Mouse (Mus musculus) ovary, postnatal 36 days (tissue): ENCODE measurements around the gene Myo6.

Source experiments
- DNase-seq: peaks from one replicate; pipeline ENCODE4 v3.0.0; 2022; ENCODE audit warnings: low spot score, mixed read lengths

The Myo6 gene

DNA sequence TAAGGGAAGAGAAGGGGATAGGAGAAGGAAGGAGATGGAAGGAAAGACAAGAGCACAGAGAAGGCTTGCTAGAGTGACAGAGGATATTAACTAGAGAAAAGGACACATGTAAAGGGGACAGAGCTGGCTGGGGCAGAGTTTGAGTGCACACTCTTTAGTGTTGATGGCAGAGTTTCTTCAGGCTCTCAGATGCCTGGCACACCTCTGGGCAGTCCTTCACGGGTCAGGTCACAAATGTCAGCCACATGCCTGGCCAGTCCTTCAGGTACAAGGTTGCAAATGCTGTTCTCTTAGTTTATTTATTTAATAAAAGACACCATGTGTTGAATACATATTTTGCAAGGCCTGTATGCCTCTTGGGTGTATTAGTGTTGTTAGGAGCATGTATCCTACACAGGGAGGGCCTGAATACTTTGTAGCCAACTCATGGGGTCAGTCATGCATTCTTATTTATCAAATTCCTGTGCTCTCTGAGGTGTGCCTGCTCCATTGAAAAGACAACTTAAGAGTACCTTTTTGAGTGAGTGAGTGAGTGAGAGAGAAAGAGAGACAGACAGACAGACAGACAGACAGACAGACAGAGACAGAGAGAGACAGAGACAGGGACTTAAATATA is 72.5 kb downstream of the Myo6 start:
- no peak for DNase-seq

DNA sequence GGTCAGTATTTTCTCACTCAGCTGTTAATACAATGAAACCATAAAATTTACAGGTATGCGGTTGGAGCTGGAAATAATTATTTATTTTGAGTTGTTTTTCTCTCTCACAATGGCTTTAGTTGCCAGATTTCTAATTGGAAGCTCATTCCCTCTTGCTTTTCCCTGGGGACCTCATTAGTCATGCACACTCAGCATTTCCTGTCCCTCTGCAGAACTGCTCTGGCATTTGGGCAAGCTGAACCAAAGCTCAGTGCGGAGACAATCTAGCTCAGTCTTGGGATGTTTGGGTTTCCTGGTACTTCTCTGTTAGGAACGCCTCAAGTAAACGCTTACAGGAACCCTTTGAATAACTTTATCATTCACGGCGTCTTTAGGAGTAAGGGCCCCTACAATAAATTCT is 76.9 kb downstream of the Myo6 start:
- DNase-seq, result no peak

DNA sequence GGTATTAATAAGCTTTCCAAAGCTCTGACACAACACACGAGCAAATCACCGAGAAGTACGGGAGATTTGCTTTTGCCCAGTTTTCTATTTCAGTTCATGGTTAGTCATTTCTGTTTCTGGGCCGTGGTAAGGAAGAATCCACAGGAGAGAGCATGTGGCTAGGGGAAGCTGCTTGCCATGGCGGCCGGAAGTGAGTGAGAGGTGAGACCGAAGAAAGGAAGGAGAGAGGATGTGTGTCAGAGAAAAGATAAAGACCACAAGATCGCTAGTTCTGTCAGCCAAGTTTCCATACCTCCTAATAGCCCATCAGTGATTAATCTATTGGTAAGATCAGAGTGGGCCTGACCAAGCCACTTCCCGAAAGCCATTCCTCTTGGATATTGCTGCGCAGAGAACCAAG is 87.3 kb downstream of the Myo6 start:
- no peak for DNase-seq

DNA sequence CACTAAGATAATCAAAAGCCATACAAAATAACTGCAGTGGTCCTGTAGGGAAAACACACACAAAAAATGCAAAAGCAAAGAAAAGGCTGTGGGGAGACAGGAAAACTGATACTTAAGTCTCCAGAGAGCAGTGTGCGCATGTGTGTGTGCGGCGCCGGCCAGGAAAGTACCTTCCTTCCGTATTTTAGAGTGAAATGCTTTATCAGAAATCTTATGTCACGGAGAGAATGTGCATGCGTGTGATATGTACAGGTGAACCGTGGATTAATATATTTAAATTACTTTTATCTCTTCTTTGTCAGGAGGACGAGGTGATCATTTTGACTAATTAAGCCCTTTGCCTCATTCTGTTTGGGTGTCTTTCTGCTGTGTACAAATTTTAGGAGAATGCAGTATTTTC is 88.4 kb downstream of the Myo6 start:
- no peak for DNase-seq

DNA sequence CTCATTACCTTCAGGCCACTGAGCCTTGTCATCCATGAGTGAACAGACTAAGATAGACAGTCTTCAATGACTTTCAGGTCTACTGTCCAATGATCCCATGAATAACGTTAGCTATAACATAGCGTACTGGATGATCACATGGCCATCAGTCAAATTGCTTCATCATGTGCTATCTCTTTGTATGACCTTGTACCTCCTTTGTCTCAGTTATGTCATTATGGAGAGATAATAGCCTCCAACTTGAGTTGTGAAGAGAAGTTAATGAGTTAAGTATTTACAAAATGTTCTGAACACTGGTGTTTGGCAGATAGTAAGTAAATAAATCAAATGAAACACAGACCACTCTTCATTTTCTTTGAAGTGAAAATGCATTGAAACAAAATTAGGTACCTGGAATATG is 91.7 kb downstream of the Myo6 start:
- DNase-seq, result no peak

DNA sequence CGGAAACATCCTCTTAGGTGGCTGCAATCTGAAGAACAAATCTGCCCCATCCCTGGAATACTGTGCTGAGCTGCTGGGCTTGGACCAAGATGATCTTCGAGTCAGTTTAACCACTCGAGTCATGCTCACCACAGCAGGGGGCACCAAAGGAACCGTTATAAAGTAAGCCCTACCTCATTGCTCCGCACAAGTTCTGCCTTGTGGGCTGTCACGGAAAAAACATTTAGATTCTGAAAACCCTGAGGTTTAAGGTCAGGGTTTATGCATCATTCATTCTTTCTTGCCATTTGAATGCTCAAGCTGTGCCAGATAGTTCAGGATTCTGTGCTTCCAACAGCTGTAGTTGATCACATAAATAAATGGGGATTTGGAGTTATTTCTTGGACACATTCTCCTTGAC is 93.6 kb downstream of the Myo6 start:
- no peak for DNase-seq

DNA sequence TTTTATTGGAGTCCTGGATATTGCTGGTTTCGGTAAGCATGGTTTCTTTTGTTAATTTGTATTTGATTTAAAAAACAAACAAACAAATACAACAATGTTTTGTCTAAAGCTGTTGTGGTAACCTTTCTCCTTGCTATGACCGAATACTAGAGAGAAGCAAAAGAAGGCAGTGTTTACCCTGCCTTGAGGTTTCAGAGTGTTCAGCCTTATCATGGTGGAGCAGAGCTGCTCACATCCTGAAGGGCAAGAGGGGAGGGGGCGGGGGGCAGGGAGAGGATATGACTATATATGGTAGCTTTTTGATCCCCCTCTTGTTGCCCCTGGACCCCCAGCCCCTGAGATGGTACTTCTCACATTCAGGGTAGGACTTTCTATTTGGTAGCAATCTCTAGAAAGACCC is 96.1 kb downstream of the Myo6 start:
- DNase-seq, result no peak

DNA sequence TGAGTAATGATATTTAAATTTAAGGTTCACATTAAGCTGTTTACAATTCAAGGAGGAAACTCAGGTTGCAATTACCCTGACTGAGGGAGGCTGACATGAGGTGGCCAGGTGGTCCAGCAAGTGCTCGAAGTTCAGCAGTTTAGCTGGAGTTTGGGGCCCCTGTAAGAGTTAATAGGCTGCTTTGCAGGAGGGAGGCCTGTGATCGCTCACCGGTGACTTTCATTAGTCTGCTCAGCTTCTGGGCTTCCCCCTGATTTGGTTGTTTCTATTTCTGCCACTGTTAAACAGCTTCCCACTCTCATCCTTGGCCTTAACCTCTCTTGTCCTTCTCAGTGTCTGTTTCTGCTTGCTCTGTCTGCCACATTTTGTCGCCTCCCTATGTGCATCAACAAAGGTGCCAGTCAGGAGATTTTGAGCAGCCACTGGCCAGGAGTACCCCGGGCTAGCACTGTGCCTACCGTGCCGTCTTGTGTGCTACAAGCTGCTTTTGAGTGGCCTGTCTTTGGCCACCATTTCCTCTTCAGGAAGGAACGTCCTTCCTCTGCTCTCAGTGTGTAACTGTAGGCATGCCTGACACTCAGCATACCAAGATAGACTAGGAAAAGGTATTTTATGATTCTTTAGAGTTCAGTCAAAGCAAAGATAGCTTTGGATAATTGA is 97.7 kb downstream of the Myo6 start:
- no peak for DNase-seq

DNA sequence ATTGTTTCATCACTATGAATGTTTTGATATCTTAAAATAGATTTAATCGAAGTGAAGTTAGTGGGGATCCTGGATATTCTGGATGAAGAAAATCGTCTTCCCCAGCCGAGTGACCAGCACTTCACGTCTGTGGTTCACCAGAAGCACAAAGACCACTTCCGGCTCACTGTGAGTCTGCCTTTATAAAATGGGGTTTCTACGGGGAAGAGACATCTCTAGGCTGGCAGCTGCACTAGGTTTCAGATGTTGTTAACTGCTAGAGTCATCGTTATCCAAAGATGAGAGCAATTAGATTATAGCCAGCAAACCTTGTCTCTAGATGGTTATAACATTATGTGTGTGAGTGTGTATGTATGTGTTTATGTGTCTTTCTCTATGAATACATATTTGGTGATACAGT is 101.3 kb downstream of the Myo6 start:
- DNase-seq, result no peak

DNA sequence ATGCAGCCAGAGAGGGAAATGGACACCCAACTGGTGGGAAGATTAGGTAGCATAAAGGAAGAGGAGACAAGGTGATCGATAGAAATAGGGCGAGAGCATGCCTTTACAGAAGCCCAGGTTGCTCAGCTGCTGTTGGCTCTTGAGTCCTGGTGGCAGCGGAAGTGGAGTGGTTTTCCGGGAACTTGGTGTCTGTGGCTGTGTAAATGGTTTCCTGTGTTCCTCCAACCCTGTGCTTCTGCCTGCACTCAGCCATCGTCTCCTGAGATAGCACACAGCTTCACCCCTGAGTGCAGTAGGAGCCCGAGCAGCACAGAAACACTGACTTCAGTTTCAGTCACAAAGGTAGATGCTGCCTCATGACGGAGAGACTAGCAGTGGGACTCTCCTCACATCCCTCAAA is 101.7 kb downstream of the Myo6 start:
- no peak for DNase-seq

DNA sequence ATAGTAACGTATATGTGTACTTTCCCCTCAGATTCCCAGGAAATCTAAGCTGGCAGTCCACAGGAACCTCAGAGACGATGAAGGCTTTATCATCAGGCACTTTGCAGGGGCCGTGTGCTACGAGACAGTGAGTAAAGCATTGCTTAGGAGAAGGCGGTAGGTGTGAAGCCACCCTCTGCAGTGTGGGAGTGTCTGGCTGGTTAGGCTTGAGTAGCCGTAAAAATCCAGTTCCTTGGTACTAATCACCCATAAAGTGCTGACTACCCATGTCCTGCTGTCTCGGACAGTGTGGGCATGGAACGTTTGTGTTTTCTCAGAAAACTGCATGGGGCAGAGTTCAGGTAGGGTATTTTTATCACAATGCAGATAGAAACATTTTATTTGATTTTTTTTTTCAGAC is 104.8 kb downstream of the Myo6 start:
- no peak for DNase-seq

DNA sequence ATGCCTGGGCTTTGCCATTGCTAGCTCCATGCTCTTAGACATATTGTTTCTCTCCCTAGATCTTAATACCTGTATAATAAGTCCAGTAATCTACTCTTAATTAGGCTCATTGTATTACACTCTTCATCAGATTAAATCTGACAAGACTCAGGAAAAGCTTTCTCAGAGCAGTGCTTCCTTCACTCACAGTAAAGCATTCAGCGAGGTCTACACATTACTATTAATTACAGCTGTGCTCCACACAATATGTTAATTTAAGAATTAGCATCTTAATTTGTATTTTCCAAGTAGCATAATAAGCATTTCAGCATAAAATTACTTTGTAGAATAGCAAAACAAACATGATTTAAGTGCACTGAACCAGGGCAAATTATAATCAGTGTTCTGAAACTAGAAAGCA is 108.1 kb downstream of the Myo6 start:
- DNase-seq, result no peak

DNA sequence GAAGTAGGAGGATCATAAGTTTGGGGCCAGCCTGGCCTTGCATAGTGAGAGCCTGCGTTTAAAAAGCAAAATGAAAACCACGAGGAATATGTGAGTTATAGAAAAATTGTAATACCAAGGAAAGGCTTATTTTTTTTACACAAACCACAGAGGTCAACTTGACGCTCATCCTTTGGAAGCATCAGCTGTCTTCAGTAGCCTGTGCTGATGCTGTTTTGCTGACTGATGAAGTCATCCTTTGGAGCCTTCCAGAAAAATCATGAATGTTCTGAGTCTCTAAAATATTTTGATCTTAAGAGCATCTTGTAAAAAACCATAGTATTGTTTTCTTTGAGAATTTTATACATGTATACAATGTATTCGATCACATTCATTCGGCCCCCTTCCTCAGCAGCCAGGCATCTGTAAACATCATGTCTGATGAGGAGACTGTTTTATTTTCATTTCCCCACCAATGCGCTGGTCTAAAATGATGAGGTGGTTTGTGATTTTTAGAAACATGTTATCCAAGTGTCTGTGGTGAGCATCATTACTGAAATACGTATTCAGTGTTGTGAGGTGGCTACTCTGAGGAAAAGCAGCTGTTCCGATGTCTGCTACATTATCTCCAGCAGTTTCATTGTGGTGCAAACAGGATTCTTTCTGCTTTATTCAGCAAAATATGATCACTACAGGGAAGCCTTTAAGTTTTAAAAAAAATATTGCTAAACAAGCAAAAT is 110.4 kb downstream of the Myo6 start:
- DNase-seq, result no peak

DNA sequence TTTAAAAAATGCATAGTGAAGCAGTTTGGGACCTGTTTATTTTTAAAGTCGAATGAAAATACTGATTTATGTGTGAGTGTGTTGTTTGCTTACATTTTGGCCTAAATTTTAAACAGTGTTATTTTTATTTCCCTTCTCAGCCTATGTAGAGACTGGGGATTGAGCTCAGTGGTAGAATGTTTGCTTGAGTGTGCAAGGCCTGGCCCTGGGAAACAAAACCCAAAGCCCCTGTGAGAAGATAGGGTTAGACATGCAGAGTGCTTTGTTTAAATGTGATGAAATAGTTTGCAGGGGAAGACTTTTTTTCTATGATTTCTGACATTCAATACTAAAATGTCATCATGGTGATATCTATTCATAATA is 110.9 kb downstream of the Myo6 start:
- DNase-seq, result no peak

DNA sequence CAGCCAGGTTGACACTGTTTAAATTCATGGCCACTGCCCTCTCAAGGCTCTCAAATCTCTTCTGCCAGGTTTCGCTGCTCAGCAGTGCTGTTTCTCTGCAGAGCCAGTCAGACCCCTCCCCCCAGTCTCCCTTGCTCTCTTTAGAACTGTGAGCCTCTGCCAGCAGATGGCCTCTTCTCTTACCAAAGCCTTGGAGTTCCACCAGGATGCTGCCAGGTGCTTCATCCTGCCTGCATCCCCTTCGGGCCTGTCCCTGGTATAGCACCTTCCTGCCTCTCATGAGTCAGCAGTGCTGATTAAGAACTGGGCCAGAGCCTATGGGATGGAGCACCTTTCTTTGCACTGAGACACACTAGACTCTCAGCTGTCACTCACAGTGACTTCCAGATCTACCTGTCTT is 112.3 kb downstream of the Myo6 start:
- DNase-seq, result no peak

DNA sequence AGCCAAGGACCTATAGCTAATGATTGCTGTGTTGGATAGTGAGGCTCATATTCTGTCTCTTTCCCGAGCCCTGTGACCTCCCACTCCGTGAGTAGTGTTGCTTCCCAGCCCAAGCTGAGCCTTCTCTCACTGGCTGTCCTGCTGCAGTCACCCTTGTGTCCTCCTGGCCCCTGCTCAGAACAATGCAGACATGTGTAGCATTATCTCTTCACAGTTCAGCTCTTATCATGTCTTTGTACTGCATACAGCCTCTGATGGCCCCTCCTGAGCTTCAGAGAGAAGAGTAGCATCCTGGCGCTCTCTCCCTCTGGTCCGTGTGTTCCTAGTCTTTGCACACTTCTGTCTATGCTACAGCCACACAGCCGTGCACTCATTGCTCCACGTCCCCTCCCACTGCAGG is 112.9 kb downstream of the Myo6 start:
- no peak for DNase-seq

DNA sequence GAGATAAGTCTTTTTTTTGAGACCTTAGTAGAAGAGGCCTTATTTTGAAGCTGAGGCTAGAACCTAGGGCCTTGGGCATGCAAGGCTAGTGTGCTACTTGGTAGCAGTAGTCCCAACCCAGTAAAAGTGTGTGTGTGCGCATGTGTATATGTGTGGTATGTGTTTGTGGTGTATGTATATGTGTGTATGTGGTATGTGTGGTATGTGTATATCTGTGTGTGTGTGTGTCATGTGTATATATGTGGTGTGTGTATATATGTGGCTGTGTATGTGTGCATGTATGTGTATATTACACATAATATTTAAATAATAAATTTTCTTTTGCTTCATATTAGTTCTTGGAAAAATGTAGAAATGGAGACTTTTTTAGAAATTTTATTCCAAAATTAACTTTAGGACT is 115.9 kb downstream of the Myo6 start:
- DNase-seq, result no peak

DNA sequence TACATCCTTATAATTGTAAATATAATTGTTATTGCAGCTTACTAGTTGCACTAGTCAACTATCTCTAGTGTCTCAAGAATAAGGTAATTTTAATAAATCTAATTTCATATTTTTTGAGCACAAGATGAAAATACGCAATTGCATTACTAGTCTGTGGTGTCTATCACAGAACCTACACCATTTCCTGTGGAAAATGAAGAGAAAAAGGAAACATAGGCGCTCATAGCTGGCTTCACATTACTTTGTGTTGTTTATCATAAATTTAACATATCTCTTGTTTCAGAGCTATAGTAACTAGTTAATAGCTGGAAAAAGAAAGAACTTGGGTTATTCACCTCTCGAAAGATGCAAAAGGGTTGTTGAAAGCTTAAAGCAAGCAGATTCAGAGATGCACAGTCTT is 117.6 kb downstream of the Myo6 start:
- no peak for DNase-seq

DNA sequence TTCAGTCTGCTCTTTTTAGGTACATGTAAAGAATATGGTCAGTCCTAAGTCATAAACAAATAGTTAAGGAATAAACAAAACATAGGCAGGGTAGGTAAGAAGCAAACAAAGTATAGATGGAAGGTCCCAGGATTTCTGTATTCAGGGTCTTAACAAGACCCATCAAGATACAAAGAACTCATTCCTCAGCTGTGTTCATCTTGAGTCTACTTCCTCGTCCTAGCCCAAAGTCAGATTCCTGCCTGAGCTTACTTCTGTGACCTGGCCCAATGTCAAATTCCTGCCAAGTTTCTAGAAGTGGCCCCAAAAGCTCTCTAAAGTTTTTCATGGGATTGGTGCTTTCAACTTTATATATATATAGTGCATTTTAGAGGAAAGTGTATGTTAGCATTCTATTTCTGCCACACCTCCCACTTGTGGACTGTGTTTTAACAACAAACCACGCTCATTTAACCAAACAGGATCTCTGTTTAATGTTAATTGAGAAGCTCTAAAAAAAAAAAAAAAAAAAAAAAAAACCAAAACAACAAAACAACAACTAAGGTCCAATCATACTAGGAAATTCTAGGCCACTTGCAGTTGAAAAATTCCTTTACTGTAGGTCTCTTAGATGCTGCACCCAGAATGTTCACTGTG is 119.8 kb downstream of the Myo6 start:
- DNase-seq, result no peak

DNA sequence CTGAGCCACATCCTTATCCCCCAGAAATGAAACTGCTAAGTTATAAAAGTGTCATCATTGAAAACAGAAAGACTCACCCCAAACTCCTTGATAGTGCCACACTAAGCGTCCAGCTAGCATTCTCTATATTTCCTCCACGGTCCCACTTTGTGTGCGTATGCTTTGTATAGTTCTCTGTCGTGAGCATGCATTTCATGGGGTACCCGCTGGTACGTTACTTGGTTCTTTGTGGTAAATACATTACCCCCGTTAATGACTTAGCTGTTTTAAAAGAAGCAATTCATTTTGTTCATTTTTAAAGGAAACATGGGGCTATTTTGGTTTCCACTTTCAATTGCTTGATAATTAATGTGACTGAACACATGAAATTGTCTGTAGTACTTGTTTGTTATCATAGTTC is 122.0 kb downstream of the Myo6 start:
- DNase-seq, result no peak

DNA sequence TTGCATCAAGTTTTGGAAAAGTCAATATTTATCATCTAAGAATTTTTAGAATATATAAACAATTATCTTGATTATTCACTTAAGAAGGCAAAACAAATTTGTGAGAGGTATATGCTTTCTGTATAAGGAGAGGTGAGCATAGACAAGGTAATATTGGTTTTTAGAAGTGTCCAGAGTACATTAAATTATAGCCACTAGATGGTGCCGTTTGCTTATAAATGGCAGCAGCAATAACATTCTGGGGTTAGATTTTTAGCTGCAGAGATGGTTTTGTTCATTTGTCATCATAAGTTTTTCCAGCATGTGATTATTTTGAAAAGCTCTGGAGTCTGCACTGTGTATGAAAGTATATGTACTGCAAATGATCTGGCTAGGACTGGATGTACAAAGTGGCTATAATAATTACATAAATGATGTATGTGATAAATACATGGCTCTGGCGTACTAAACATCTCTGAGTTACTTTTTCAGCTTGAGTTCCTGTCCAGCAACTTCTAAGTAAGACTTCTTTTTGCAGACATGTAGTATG is 128.3 kb downstream of the Myo6 start:
- no peak for DNase-seq

DNA sequence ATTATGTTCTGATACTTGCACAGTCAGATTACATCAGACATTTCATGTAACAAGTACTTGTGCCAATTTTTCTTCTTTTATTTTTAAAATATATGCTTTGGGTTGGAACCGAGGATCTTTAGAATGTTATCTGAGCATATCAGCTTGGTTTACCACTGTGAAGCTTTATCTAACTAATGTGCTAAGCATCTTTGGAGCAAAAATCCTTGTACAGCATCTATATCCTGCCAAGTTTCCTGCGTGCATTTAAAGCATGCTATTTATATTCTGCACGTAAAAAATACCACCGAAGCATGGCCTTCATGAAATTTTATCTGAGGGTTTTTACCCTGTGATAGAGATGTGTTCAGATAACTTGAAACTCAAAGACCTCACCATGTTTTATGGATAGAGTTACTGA is 131.3 kb downstream of the Myo6 start:
- DNase-seq, result no peak

DNA sequence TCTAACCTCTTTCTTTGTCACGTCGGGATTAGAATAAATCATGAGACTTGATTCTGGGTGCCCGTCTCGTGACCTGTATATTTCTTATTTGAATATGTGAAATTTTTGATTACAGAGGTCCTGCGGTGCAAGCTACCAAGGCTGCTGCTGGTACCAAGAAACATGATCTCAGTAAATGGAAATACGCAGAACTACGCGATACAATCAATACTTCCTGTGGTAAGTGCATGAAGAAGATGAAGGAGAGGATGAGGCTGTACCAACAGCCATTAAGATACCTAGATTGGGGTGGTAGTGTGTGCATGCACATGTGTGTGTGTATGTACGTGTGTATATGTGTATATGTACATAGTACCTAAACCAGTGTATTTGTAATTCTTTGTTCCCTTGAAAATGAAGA is 134.2 kb downstream of the Myo6 start:
- no peak for DNase-seq
